Mouse (Mus musculus): ENCODE data around the gene Rab25. TPM values are rescaled to one million over a fixed set of nuclear protein-coding genes. Genes with fewer than 3 reads are reported as not detected.

The Rab25 gene
- total RNA-seq, 2 experiments from 2014 or later, result not detected

Small RNA genes within 50 kb of the gene (microRNA-seq; reads per million reads assigned to microRNA genes)
- 0 reads per million in 2 experiments for gene Mir1905

Other genes with a start within 250 kb of the Rab25 start
- 10 to 100 TPM; 34.5 to 45.4 TPM for gene Glmp, start 223.3 kb downstream of the Rab25 start, total RNA-seq (2021)
- 1 to 10 TPM; 2.0 to 2.4 TPM for gene Tmem79, start 212.2 kb downstream of the Rab25 start, total RNA-seq (2021)
- 10 to 100 TPM; 34.8 to 35.8 TPM for gene Smg5, start 212.0 kb downstream of the Rab25 start, total RNA-seq (2021)
- gene Paqr6, start 183.7 kb downstream of the Rab25 start, total RNA-seq (2021), result under 1 TPM; 0.26 to 0.42 TPM
- not detected for gene Bglap3, start 175.6 kb downstream of the Rab25 start, total RNA-seq (2021)
- gene Bglap2, start 169.6 kb downstream of the Rab25 start, total RNA-seq (2021), result not detected
- not detected for gene Bglap, start 163.8 kb downstream of the Rab25 start, total RNA-seq (2021)
- 10 to 100 TPM; 15.1 to 20.3 TPM for gene Pmf1, start 138.0 kb downstream of the Rab25 start, total RNA-seq (2021)
- 10 to 100 TPM; 13.0 to 15.6 TPM for gene Slc25a44, start 123.2 kb downstream of the Rab25 start, total RNA-seq (2021)
- 1 to 10 TPM; 1.2 to 1.4 TPM for gene Sema4a, start 87.1 kb downstream of the Rab25 start, total RNA-seq (2021)
- gene Lmna, start 38.3 kb downstream of the Rab25 start, total RNA-seq (2021), result 10 to 100 TPM; 75.3 to 79.8 TPM
- gene Mex3a, start 15.9 kb downstream of the Rab25 start, total RNA-seq (2021), result under 1 TPM; 0.17 to 0.33 TPM
- gene Lamtor2, start 4.8 kb upstream of the Rab25 start, total RNA-seq (2021), result 10 to 100 TPM; 70.6 to 76.1 TPM
- 10 to 100 TPM; 73.6 to 77.4 TPM for gene Ubqln4, start 5.5 kb upstream of the Rab25 start, total RNA-seq (2021)
- 10 to 100 TPM; 46.3 to 51.4 TPM for gene Ssr2, start 27.6 kb upstream of the Rab25 start, total RNA-seq (2021)
- gene Arhgef2, start 57.7 kb upstream of the Rab25 start, total RNA-seq (2021), result 10 to 100 TPM; 18.5 to 29.3 TPM
- gene Rxfp4, start 104.8 kb upstream of the Rab25 start, total RNA-seq (2021), result not detected
- gene Khdc4, start 137.5 kb upstream of the Rab25 start, total RNA-seq (2021), result 10 to 100 TPM; 19.9 to 25.0 TPM
- gene Rit1, start 168.5 kb upstream of the Rab25 start, total RNA-seq (2021), result 10 to 100 TPM; 16.5 to 20.5 TPM
- 1 to 10 TPM; 2.1 to 3.1 TPM for gene Syt11, start 226.9 kb upstream of the Rab25 start, total RNA-seq (2021)

Data from gastrocnemius, postnatal 36 days (tissue).